Comparison of ENCODE assay signal across 9 mouse cellular contexts in genomic region chr2:126765867-126766582, GRCm38 (mm10). TPM values are rescaled to one million over a fixed set of nuclear protein-coding genes. Genes with fewer than 3 reads are reported as not detected.
DNase-seq lines count a peak whose midpoint lies in the region; ATAC-seq and TF ChIP-seq lines count a peak whose summit lies in the region.
"Had no signal": no experiment of that assay in that cellular context is flagged by ENCODE, and none has a peak within 500 bp of the region (broad histone marks: within the 10 kb centered on the region; RNA-seq: fewer than 3 reads in every experiment).

No protein-coding gene starts in this region.

- H3K4me3 ChIP-seq in lung, embryonic 14.5 days (ENCODE audit: low read depth, low read length): no peak overlapping the region
- no peak overlapping the region for H3K4me3 ChIP-seq in hindbrain, embryonic 16.5 days (ENCODE audit: low read length)

- no peaks in the 10 kb centered on the region for H3K27me3 ChIP-seq in lung, embryonic 14.5 days (ENCODE audit: insufficient read depth, low read length)
- H3K27me3 ChIP-seq in hindbrain, embryonic 16.5 days (replicated peaks; ENCODE audit: control insufficient read depth, insufficient read depth, low read length): no peaks in the 10 kb centered on the region

- DNase-seq in embryo, embryonic 10 days (ENCODE audit: low spot score): peak; percentile 14
- no peak for DNase-seq in embryo, embryonic 9.5 days (ENCODE audit: extremely low spot score)
- no peak for DNase-seq in lung, embryonic 14.5 days
- DNase-seq in lung, postnatal 4 days: no peak
- DNase-seq in retina, embryonic 14.5 days (ENCODE audit: low spot score): peak; percentile 37
- DNase-seq in spleen, postnatal 14 days (ENCODE audit: low spot score in 2 of 2): no peak
- DNase-seq in cerebellum, adult 9-11 months: no peak
- DNase-seq: adrenal gland, postnatal 25 days had no signal

- no peaks in the 10 kb centered on the region for H3K9me3 ChIP-seq in lung, embryonic 14.5 days (ENCODE audit: low read depth, low read length)
- no peaks in the 10 kb centered on the region for H3K9me3 ChIP-seq in hindbrain, embryonic 16.5 days (ENCODE audit: control insufficient read depth, low read length)

- 33% methylated on average over 11 of the region's 11 CpGs for WGBS in lung, embryonic 14.5 days
- WGBS in hindbrain, embryonic 16.5 days: 32% methylated on average over 11 of the region's 11 CpGs

- H3K4me1 ChIP-seq in lung, embryonic 14.5 days (ENCODE audit: insufficient read depth): no peaks in the 10 kb centered on the region
- H3K4me1 ChIP-seq in hindbrain, embryonic 16.5 days (ENCODE audit: control insufficient read depth, insufficient read depth, low read depth, low read length): no peaks in the 10 kb centered on the region; the same call in 1 of the 2 replicates

- H3K36me3 ChIP-seq in lung, embryonic 14.5 days (ENCODE audit: insufficient read depth): peaks cover 16% of the 10 kb centered on the region
- peaks cover 13% of the 10 kb centered on the region for H3K36me3 ChIP-seq in hindbrain, embryonic 16.5 days (ENCODE audit: control insufficient read depth, insufficient read depth, low read length)

- no peak overlapping the region for H3K9ac ChIP-seq in lung, embryonic 14.5 days
- no peak overlapping the region for H3K9ac ChIP-seq in hindbrain, embryonic 16.5 days (ENCODE audit: low read depth, low read length)

- peak; percentile 39 for ATAC-seq in lung, embryonic 14.5 days (ENCODE audit: insufficient read depth)
- peak; percentile 81 for ATAC-seq in hindbrain, embryonic 16.5 days

- no peak overlapping the region for H3K27ac ChIP-seq in lung, embryonic 14.5 days (ENCODE audit: low read depth)
- no peak overlapping the region for H3K27ac ChIP-seq in hindbrain, embryonic 16.5 days (ENCODE audit: low read depth, low read length)

- H3K4me2 ChIP-seq in lung, embryonic 14.5 days: no peak overlapping the region
- 0 out of 2 replicates have a peak overlapping the region, but pooled peaks have one; percentile 7 for H3K4me2 ChIP-seq in hindbrain, embryonic 16.5 days (ENCODE audit: low read length)

- no peak for TF ChIP-seq CTCF in lung, embryonic 14.5 days (IDR thresholded peaks at IDR 0.05; ENCODE audit: low read depth)

RNA-seq across cellular contexts. Expression of gene Usp50, which starts 17.2 kb away (rescaled TPM):
- 3.6 and 4.1 TPM in 2 replicates for polyA plus RNA-seq in lung, embryonic 14.5 days (2014; fragmentation: Nextera tagmentation; extraction: Ambion mirVana)
- 1.8 and 2.1 TPM in 2 replicates for polyA plus RNA-seq in hindbrain, embryonic 16.5 days (2015; fragmentation: Nextera tagmentation; extraction: Ambion mirVana)

RNA-seq across cellular contexts. Expression of gene Usp8, which starts 58.9 kb away (rescaled TPM):
- polyA plus RNA-seq in lung, embryonic 14.5 days (2014; fragmentation: Nextera tagmentation; extraction: Ambion mirVana): 43.8 and 44.6 TPM in 2 replicates
- 28.7 and 31.7 TPM in 2 replicates for polyA plus RNA-seq in hindbrain, embryonic 16.5 days (2015; fragmentation: Nextera tagmentation; extraction: Ambion mirVana)

Comparison
In these comparisons a context has a peak if more than half of its experiments do, and no peak if none do; other contexts are left out.
1. DNase-seq: peak in embryo, embryonic 10 days (single experiment) and retina, embryonic 14.5 days (single experiment); none in embryo, embryonic 9.5 days (single experiment), lung, embryonic 14.5 days (single experiment), lung, postnatal 4 days (0 of 2), spleen, postnatal 14 days (0 of 2) and cerebellum, adult 9-11 months (single experiment).